Mouse (Mus musculus): ENCODE data around the gene Klhl24. TPM values are rescaled to one million over a fixed set of nuclear protein-coding genes. Genes with fewer than 3 reads are reported as not detected.
A peak's percentile ranks its signal among the peaks of the same experiment; 100 is the strongest.
"Not testable (repeated sequence)": the region's sequence is repeated elsewhere in the genome, so short reads cannot be mapped to it uniquely, and the experiment has no call there.

Klhl24 gene
- polyA plus RNA-seq, 1 experiment from 2014 or later, result 69.1 TPM

DNA sequence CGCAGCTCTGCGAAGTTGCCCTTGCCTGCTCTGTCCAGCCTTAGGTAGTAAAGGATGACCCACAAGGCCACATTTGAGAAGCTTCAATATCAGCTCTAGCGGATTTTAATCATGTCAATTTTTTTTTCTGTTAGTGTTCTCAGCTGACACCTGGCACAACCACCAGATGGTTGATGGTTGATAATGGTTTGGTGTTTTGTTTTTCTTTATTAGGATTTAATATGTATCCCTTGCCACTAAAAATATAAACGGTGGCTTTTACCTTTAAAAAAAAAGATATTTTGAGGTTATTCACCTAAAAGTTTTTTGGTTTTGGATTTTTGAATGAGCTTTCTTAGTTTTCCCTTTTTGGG is 1.0 kb downstream of the Klhl24 start:
- H3K4me2 ChIP-seq (replicated peaks), result peak overlapping the region; percentile 64
- peaks cover 6% of the 10 kb centered on the region; the same call in 1 of the 2 replicates for H3K4me1 ChIP-seq
- H3K36me3 ChIP-seq, result peaks cover 10% of the 10 kb centered on the region
- peak overlapping the region; percentile 98 for H3K27ac ChIP-seq (replicated peaks)
- 9% methylated on average over 4 of the region's 4 CpGs for WGBS
- H3K27me3 ChIP-seq, result no peaks in the 10 kb centered on the region
- H3K9ac ChIP-seq (replicated peaks), result peak overlapping the region; percentile 90
- ATAC-seq (ENCODE audit: low FRiP score, low read depth), result no peak
- peaks cover 4% of the 10 kb centered on the region for H3K9me3 ChIP-seq
- H3K4me3 ChIP-seq, result peak overlapping the region; percentile 74

DNA sequence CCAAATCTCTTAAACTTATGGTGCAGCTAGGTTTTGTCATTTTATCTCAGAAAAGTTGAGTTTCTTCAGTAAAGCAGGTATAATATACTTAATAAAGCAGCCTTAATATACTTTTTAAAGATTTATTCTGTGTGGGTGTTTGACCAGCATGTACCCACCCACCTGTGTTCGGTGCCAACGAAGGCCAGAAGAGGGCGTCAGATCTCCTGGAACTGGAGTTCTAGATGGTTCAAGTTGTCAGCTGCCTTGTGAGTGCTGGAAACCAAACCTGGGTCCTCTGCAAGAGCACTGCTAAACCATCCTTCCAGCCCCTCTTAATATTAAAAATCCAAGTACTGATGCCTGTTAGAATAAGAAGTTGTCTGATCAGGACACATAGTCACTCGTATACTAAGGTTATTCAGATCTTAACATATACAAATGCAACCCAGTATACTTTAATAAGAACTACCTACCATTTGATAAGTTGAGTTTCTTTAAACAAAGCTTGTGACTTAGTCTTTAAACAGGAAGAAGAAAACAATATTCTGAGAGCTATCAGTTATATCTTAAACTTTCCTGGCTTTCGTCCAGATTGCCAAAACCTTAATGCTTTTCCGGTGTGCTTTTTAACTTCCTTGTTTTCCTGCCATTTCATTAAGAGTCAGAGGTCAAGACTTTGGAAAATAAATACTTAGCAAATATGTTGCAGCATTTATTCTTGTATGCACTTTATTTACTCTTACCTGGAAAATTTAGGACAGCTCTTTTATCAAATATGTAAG is 1.7 kb downstream of the Klhl24 start:
- 97% methylated on average over 6 of the region's 6 CpGs for WGBS
- Histone ChIP-seq H3K36me3 (peaks cover 17% of the 10 kb centered on the region), H3K27me3 (no peaks in the 10 kb centered on the region), H3K4me2 (replicated peaks) (peak overlapping the region; percentile 64), H3K4me1 (peaks cover 6% of the 10 kb centered on the region; the same call in 1 of the 2 replicates), H3K9me3 (peaks cover 11% of the 10 kb centered on the region), H3K27ac (replicated peaks) (no peak overlapping the region), H3K4me3 (no peak overlapping the region), H3K9ac (replicated peaks) (no peak overlapping the region)
- no peak for ATAC-seq (ENCODE audit: low FRiP score, low read depth)

DNA sequence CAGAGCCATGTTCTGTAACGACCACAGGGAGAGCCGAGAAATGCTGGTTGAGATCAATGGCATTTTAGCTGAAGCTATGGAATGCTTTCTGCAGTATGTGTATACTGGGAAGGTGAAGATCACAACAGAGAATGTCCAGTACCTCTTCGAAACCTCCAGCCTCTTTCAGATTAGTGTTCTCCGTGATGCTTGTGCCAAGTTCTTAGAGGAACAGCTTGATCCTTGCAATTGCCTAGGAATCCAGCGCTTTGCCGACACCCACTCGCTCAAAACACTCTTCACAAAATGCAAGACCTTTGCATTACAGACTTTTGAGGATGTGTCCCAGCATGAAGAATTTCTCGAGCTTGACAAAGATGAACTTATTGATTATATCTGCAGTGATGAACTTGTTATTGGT is 9.7 kb downstream of the Klhl24 start:
- WGBS, result 94% methylated on average over 8 of the region's 8 CpGs
- Histone ChIP-seq H3K27me3 (no peaks in the 10 kb centered on the region), H3K9me3 (peaks cover 16% of the 10 kb centered on the region), H3K27ac (replicated peaks) (no peak overlapping the region), H3K4me1 (no peaks in the 10 kb centered on the region), H3K4me2 (replicated peaks) (no peak overlapping the region), H3K4me3 (no peak overlapping the region), H3K36me3 (peaks cover 86% of the 10 kb centered on the region), H3K9ac (replicated peaks) (no peak overlapping the region)
- no peak for ATAC-seq (ENCODE audit: low FRiP score, low read depth)

DNA sequence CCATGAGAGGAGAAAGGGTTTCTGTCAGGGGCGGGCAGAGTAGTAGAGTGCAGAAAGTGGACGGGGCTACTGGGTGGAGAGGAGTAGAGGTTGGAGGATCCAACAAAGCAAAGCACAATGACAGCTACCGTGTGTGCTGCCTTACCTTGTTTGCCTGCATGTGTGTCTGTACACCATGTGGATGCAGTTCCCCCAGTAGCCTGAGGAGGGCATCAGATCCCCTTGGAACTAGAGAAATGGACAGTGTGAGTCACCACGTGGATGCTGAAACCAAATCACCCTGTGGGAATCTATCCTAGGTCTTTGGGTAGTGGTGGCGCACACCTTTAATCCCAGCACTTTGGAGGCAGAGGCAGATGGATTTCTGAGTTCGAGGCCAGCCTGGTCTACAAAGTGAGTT is 11.6 kb downstream of the Klhl24 start:
- Histone ChIP-seq H3K4me1 (no peaks in the 10 kb centered on the region), H3K36me3 (peaks cover 81% of the 10 kb centered on the region), H3K4me2 (replicated peaks) (no peak overlapping the region), H3K9me3 (peaks cover 6% of the 10 kb centered on the region), H3K9ac (replicated peaks) (no peak overlapping the region), H3K27ac (replicated peaks) (no peak overlapping the region), H3K4me3 (no peak overlapping the region), H3K27me3 (peaks cover 3% of the 10 kb centered on the region)
- ATAC-seq (ENCODE audit: low FRiP score, low read depth), result no peak
- 95% methylated on average over 6 of the region's 6 CpGs for WGBS

- peaks cover 70% of the 10 kb centered on the region for H3K36me3 ChIP-seq
- peaks cover 6% of the 10 kb centered on the region for H3K4me1 ChIP-seq
- H3K4me2 ChIP-seq (replicated peaks), result no peak overlapping the region
- WGBS, result 79% methylated on average over 2 of the region's 2 CpGs
- no peaks in the 10 kb centered on the region; the same call in 1 of the 2 replicates for H3K9me3 ChIP-seq
- no peak overlapping the region for H3K4me3 ChIP-seq
- H3K27me3 ChIP-seq, result peaks cover 18% of the 10 kb centered on the region
- no peak overlapping the region for H3K27ac ChIP-seq (replicated peaks)
- ATAC-seq (ENCODE audit: low FRiP score, low read depth), result no peak
- H3K9ac ChIP-seq (replicated peaks), result no peak overlapping the region
Measured at GRCm38 (mm10) chr16:20112649-20113048, 15.3 kb downstream of the Klhl24 start.

- H3K4me3 ChIP-seq, result no peak overlapping the region
- peaks cover 38% of the 10 kb centered on the region for H3K27me3 ChIP-seq
- no peak overlapping the region for H3K4me2 ChIP-seq (replicated peaks)
- H3K4me1 ChIP-seq, result peaks cover 14% of the 10 kb centered on the region
- 77% methylated on average over 4 of the region's 4 CpGs for WGBS
- H3K9me3 ChIP-seq, result no peaks in the 10 kb centered on the region
- no peak overlapping the region for H3K9ac ChIP-seq (replicated peaks)
- peaks cover 54% of the 10 kb centered on the region for H3K36me3 ChIP-seq
- H3K27ac ChIP-seq (replicated peaks), result no peak overlapping the region
- ATAC-seq (ENCODE audit: low FRiP score, low read depth), result no peak
Measured at GRCm38 (mm10) chr16:20116069-20116468, 18.7 kb downstream of the Klhl24 start.

DNA sequence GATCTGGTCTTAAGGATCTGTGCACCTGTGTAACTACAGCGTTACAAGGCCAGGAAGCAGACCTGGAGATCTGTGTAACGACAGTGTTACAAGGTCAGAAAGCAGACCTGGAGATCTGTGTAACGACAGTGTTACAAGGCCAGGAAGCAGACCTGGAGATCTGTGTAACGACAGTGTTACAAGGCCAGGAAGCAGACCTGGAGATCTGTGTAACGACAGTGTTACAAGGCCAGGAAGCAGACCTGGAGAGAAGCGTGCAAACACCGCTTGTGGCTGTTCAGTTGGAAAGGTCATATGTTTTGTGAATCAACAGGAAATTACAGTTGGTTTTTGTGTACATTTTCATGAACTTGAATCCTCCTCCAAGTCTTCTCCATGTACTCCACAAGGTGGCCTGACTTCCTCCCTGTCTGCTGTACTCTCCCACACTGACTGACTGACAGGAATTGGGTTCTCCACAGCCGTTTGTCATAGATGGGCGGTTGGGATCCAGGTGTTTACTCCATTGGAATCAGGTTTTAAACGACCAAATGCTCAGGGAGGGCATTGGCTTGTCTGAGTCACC is 29.1 kb downstream of the Klhl24 start:
- H3K9me3 ChIP-seq; H3K4me2 ChIP-seq (replicated peaks); H3K27ac ChIP-seq (replicated peaks); H3K4me1 ChIP-seq; H3K4me3 ChIP-seq; H3K9ac ChIP-seq (replicated peaks); ATAC-seq (ENCODE audit: low FRiP score, low read depth); H3K27me3 ChIP-seq: not testable (repeated sequence)
- peaks cover 42% of the 10 kb centered on the region for H3K36me3 ChIP-seq
- WGBS, result 91% methylated on average over 10 of the region's 10 CpGs

- peak; percentile 74 for ATAC-seq (ENCODE audit: low FRiP score, low read depth)
- Histone ChIP-seq H3K9me3 (no peaks in the 10 kb centered on the region), H3K36me3 (peaks cover 15% of the 10 kb centered on the region), H3K27me3 (no peaks in the 10 kb centered on the region), H3K4me1 (no peaks in the 10 kb centered on the region), H3K9ac (replicated peaks) (no peak overlapping the region), H3K27ac (replicated peaks) (peak overlapping the region; percentile 10; the same call in 1 of the 2 replicates), H3K4me2 (replicated peaks) (no peak overlapping the region), H3K4me3 (no peak overlapping the region)
- WGBS, result 35% methylated on average over 2 of the region's 2 CpGs
Measured at GRCm38 (mm10) chr16:20130397-20130796, 33.1 kb downstream of the Klhl24 start.

DNA sequence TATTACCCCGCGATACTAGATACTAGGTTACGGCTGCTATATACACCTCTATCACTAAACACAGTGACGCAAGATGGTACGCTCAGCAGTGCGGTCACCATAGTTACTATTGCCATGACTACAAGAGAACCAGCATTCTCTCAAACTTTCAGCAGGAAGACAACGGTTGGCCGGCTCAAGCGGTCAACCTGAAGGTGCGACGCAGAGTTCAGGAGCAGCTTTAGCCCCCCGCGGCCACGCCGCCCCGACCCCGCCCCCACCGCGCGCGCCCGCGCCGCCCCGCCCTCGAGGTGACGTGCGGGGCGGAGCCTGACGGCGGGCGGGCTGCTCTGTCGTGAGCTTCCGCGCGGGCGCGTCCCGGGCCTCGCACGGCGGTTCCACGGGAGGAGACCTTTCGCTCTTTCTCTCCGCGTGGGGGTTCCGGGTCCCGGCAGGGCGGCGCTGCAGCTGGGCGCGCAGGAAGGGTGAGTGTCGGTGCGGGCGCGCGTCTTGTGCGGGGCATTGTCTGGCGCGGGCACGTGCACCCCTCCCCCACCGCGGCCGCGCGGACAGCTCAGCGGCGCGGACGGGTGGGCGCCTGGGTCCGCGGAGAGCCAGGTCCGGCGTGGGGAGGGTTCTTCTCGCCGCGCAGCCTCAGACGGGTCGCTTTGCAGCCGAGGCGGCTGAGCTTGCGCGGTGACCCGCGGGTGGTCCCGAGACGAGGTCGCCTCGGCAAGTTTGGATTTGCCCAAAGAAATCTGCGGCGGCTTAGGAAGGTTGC is 43.6 kb downstream of the Klhl24 start, which contains the start of gene Yeats2:
Yeats2 (plus strand) TSS at position 292 of the 760 bp plus-strand sequence.
- H3K9ac ChIP-seq (replicated peaks), result peak within 1 kb of the TSS; percentile 88
- 0 out of 2 replicates have a peak, but pooled peaks cover 5% of the 10 kb centered on the region for H3K9me3 ChIP-seq
- peaks cover 15% of the 10 kb centered on the region for H3K36me3 ChIP-seq
- no peaks in the 10 kb centered on the region for H3K27me3 ChIP-seq
- peak; percentile 94 for ATAC-seq (ENCODE audit: low FRiP score, low read depth)
- H3K4me3 ChIP-seq, result peak within 1 kb of the TSS; percentile 83
- peak within 1 kb of the TSS; percentile 63 for H3K4me2 ChIP-seq (replicated peaks)
- 2% methylated on average over 68 of the region's 92 CpGs for WGBS
- peaks cover 17% of the 10 kb centered on the region for H3K4me1 ChIP-seq
- peak within 1 kb of the TSS; percentile 93 for H3K27ac ChIP-seq (replicated peaks)

- H3K4me3 ChIP-seq, result no peak overlapping the region
- H3K27ac ChIP-seq (replicated peaks), result no peak overlapping the region
- H3K27me3 ChIP-seq, result no peaks in the 10 kb centered on the region
- H3K36me3 ChIP-seq, result peaks cover 19% of the 10 kb centered on the region
- ATAC-seq (ENCODE audit: low FRiP score, low read depth), result no peak
- H3K4me1 ChIP-seq, result peaks cover 17% of the 10 kb centered on the region
- 0 out of 2 replicates have a peak, but pooled peaks cover 5% of the 10 kb centered on the region for H3K9me3 ChIP-seq
- H3K9ac ChIP-seq (replicated peaks), result no peak overlapping the region
- H3K4me2 ChIP-seq (replicated peaks), result no peak overlapping the region
- 99% methylated on average over 3 of the region's 3 CpGs for WGBS
Measured at GRCm38 (mm10) chr16:20144568-20144967, 47.2 kb downstream of the Klhl24 start.

DNA sequence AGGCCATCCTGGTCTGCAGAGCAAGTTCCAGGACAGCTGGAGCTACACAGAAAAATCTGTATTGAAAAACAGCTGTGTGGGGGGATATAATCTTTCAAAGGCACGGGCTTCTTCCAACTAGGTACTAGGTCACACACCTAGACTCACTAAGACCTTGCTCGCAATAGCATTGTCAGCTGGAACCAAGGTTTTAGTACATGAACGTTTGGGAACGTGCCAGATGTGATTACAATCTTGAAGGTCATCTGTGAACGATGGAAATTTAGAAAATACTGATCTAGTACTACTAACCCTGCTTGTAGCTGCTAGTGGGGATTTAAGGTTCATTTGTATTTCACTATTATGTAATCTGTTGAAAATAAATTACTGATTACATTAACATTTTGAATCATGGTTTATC is 54.6 kb downstream of the Klhl24 start:
- Histone ChIP-seq H3K9me3 (no peaks in the 10 kb centered on the region), H3K36me3 (peaks cover 28% of the 10 kb centered on the region)
- no peak for ATAC-seq (ENCODE audit: low FRiP score, low read depth)

DNA sequence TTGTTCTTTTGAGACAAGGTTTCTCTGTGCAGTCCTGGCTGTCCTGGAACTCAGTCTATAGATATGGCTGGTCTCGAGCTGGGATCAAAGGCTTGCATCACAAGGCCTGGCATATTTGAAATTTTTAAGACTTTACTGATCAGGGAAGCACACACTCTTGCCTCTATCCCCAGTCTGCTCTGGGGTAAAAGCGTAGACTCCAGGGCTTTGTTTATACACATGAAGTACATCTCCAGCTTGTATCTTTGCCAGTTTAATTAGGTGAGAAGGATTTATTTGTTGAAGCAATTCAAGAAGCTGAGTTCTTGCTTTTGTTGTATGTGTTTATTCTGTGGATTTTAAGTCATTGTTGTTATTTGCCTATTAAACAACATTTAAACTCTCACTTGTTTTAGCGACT is 56.4 kb downstream of the Klhl24 start:
- no peak for ATAC-seq (ENCODE audit: low FRiP score, low read depth)
- Histone ChIP-seq H3K9me3 (no peaks in the 10 kb centered on the region), H3K4me1 (no peaks in the 10 kb centered on the region), H3K4me2 (replicated peaks) (no peak overlapping the region), H3K36me3 (peaks cover 43% of the 10 kb centered on the region), H3K4me3 (no peak overlapping the region), H3K27ac (replicated peaks) (no peak overlapping the region), H3K27me3 (no peaks in the 10 kb centered on the region), H3K9ac (replicated peaks) (no peak overlapping the region)
- WGBS, result 72% methylated on average over 3 of the region's 3 CpGs

More for the DNA sequence above, 54.6 kb downstream of the Klhl24 start:
- WGBS, result 87% methylated on average over 5 of the region's 5 CpGs
- no peaks in the 10 kb centered on the region for H3K4me1 ChIP-seq
- no peak overlapping the region for H3K4me2 ChIP-seq (replicated peaks)
- H3K9ac ChIP-seq (replicated peaks), result no peak overlapping the region
- no peak overlapping the region for H3K27ac ChIP-seq (replicated peaks)
- no peaks in the 10 kb centered on the region for H3K27me3 ChIP-seq
- no peak overlapping the region for H3K4me3 ChIP-seq

Data from midbrain, embryonic 12.5 days (tissue).